Mouse (Mus musculus) MN1 (cell line): ENCODE data around the gene Olfr1368.

ENCODE experiments used
- DNase-seq: peaks from one replicate; pipeline ENCODE4 v3.0.0-alpha.2; 2016; ENCODE audit warnings: low spot score

The Olfr1368 gene

DNA sequence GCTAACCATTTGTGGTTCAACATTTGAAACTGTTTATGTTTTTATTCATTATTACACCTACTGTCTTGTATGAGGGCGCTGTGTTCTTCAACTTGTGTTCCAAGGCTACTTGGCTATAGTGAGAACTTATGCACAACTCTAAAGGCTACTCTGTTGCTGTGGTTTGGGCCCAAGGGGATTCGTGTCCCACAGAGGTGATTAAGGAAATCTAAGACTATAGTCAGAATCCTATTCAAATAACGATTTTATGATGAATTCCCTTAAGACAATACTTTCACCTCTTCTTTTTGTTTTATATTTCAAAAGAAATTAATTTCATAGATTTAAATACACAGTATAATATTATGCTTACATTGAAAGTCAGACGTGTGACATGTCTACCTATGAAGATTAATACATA is at the start of gene Olfr1368:
Olfr1368 (minus strand) TSS at position 101 of the 400 bp plus-strand sequence.
- DNase-seq: no peak

DNA sequence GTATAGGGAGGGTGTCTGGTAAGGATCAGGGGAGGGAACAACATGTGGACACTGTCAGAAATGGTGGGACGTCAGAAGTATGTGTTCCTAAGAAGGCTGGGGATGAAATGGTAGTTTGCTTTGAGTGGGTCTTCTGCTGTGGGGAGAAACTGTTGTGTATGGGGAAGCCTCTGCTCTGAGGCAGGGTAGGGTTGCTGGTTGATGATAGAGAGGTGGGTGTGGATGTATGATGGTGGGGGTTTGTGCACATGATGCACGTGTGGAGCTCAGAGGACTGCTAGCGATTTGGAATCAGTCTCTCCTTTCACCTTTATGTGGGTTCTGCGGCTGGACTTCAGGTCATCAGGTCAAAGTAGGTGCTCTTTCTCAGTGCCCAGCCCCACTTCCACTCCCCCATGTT is 39.9 kb upstream of the Olfr1368 start:
- no peak for DNase-seq

- no peak for DNase-seq
Measured at GRCm38 (mm10) chr13:21183661-21184060, 38.0 kb upstream of the Olfr1368 start.

DNA sequence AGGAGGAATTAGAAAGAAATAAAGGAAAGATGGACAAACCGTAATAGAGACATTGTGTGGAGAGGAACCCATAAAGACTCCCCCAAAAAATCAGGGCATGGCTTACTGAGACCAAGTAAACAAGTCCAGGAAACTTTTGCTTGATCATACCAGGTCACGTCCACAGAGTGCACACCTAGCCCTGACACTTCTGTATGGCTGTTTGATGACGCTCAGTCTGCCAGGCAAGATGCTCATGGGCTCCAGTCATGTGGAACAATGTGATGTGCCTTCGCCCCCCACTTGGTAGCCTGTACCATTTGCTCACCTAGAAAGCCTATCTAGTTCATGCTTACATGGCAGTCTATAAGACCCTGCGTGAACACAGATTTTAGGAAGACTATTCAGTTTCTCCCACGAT is 37.4 kb upstream of the Olfr1368 start:
- DNase-seq: no peak

- no peak for DNase-seq
Measured at GRCm38 (mm10) chr13:21181996-21182395, 36.3 kb upstream of the Olfr1368 start.

DNA sequence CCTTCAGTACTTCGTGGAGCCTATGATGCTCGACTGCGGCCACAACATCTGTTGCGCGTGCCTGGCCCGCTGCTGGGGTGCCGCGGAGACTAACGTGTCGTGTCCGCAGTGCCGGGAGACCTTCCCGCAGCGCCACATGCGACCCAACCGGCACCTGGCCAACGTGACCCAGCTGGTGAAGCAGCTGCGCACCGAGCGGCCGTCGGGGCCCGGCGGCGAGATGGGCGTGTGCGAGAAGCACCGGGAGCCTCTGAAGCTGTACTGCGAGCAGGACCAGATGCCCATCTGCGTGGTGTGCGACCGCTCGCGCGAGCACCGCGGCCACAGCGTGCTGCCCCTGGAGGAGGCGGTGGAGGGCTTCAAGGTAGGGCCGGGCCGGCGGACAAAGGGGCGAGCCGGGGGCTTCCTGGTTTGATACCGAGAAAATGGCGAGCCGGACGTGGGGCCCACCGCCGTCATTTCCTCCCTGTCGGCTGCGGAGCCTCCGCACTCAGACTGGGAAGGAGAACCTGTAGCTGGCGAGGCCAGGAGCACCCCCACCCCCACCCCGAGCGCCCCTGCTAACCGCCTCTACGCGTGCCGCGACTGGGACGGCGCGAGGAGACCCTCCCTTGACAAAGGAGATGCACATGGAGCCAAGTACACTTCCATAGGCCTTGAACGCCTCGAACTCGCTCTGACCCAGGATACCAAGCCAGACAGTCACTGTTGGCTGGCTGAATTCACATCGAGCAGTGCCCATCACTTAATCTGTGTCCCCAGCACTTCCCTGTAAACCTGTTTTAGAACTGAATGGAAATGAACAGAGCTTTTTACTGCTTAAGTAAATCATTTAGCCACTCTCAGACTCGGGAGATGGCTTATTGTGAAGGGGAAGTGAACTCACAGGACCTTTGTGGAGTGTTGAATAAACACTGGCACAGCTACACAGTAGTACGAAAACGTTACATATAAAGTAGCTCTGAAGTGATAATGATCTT is 35.2 kb upstream of the Olfr1368 start:
- peak; percentile 65 for DNase-seq

GRCm38 (mm10) chr13:21179724-21180550 is 34.3 kb upstream of the Olfr1368 start:
- DNase-seq: peak; percentile 80

GRCm38 (mm10) chr13:21179367-21179723 is 33.7 kb upstream of the Olfr1368 start, which contains the start of gene Trim27:
Gene Trim27, plus strand, starts transcription at chr13:21179445.
- DNase-seq: no peak

DNA sequence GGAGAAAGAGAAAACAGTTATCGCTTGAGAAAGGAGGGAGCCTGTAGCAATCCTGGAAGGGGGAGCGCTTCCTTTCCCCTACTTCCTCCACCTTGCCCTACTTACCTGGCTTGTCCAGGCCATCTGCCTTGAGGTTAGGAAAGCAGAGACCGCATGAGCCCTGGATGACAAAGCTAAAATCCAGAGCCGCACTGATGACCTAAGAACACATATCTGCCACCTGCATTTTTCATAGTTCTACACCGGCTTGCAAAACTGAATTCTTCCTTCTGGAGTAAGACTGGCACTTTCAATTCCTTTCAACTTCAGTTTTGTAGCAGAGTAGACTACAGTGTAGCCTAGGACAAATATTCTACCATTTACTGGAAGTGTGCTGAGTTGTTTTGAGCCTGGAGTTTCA is 32.7 kb upstream of the Olfr1368 start:
- DNase-seq: no peak

DNA sequence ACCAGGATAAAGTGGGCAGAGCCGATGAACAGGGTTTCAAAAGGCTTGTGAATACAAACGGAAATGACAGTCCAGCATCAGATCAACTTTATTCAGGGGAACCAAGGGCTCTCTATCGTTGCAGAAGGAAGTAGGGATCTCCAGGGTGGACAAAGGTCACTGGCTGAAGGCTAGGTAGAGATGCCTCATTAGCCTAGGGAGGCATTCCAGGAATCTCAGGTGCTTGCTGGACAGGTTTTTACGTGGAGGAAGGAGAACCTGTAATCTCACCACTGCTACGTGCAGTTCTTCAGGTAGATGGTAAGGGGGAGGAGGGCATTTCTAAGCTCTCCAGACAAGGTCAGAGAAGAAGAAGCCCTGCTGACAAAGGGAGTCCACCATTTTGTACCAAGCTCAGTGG is 32.0 kb upstream of the Olfr1368 start:
- no peak for DNase-seq

DNA sequence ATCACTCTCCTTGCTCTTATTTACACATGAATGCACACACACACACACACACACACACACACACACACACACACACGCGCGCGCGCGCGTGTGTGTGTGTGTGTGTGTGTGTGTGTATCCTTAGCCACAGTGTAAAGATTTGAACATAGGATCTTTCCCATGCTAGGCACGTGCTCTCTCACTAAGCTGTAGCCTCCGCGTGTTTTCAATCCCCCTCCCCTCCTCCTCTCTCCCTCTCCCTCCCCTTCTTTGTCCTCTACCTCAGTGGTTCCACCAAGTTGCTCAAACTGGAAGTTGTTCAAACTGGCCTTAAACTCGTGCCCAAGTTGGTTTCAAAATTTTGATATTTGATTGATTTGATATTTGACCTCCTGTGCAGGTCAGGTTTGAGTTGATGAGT is 31.1 kb upstream of the Olfr1368 start:
- no peak for DNase-seq

DNA sequence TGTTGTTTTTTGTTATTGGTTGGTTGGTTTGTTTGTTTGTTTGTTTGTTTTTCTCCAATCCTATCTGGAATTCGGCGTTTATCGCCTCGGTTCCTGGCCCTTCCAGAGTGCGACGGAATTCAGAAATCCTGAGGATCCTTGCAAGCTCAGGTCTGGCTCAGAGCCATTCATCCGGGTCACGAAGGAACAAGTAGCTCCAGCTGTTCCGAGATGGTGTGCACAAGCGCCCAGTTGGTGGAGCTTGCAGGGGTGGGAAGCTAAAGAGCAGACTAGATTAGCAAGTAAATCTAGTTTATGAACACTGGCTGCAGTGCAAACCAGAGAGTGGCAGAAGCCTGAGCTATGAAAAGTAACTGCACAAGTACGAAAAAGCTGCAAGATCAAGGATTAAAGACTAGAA is 27.4 kb upstream of the Olfr1368 start:
- DNase-seq: peak; percentile 90

DNA sequence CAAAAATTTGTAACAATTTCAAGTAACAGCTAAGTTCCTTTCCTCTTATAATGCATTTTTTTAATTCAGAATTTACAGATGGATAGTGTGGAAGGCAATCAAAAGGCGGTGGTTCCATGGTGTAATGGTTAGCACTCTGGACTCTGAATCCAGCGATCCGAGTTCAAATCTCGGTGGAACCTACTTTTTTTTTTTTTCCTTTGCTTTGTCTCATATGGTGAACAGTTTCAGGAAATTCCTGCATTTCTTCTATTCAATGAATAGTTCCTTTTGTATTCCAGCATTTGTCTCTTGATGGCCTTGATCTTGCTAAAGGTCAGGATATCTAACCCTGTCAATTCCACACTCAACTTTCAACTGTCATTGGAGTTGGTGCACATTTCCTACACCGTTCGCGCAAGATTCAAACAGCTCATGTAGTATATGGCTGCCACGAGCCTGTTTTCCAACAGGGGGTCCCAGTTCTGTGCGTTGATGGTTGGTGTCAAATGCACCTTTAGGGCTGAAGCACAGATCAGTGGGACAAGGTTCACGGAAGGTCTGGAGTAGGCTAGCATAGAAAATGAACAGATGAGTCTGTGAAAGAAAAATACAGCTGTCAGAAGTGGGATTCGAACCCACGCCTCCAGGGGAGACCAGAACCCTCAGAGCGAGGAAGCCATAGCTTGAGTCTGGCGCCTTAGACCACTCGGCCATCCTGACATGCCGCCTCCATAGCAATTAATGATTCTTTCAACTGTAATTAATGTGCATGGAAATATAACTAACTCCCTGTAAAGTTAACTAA is 26.8 kb upstream of the Olfr1368 start:
- peak; percentile 82 for DNase-seq

- DNase-seq: peak; percentile 68
Measured at GRCm38 (mm10) chr13:21171600-21172150, 26.0 kb upstream of the Olfr1368 start.

DNA sequence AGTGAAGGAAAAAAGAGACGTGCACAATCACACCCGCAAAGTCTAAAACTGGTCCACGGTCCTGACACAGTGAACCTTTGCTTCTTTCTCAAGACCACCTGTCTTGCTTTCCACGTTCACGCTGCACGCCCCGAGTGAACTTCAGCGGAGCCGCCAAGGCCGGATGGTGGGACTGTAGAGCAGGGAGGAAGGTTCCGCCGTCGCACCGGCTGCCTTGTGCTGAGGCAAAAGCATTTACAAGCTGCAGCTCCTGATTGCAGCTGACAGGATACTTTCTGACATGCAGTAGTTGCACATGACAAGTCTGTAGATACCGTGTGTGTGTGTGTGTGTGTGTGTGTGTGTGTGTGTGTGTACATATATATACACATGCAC is 25.5 kb upstream of the Olfr1368 start:
- DNase-seq: peak; percentile 50

DNA sequence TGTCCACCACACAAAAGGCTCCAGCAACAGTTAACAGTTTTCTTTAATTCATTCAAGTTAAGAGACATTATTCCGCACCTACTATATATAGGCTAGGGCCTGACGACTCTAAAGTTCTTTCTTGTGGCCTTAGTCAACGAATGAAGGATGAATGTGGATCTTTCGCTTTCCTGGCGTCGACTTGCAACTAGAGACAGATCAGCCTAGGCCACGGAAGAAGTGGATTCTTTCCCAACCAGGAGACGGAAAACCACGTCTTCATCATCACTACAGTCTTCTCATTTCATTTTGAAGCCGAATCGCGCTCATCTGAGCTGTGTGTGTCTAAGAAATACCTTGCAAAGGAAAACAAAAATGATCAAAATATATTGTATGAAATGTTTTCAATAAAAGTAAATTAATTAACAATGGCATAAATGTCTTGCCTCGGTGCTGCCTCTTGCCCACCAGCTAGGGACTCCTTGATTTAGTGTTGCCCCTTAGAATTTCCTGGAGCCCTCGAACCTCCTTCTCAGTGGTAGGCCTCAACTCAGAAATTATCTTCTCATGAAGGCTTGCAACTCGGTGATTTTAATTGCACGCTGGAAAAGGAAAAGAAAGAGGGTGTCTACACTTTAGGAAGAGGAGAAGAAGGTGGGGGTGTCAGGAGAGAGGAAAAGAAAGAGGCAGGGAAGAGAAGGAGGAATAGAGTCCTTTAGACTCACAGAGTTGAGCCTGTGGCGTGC is 24.9 kb upstream of the Olfr1368 start:
- DNase-seq: peak; percentile 44

DNA sequence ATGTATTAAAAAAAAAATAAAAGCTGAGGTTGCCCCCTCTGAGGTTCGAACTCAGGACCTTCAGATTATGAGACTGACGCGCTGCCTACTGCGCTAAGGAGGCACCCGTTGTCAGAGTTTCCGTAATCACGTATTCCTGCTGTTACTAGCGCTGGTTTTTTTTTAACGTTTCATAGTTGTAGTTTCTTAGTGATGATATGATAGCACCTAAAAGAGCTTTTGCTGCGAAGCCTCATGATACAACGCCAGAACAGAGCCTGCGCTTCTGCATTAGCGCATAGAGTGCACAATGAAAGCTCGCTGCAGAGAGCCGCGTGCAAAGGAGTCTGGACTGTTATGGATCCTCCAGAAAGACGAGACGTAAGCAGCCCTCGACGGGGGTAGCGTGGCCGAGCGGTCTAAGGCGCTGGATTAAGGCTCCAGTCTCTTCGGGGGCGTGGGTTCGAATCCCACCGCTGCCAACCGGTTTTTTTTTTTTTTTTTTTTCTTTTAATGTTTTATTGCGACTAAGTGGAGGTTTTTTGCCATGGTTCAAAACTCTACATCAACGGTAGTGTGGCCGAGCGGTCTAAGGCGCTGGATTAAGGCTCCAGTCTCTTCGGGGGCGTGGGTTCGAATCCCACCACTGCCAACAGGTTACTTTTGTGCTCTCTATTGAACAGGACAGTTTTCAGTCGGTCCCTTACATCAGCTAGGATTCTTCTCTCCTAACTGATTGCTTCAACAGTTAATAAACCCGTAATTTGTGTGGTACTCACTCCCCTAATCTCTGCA is 24.2 kb upstream of the Olfr1368 start:
- peak; percentile 86 for DNase-seq

GRCm38 (mm10) chr13:21169121-21169656 is 23.5 kb upstream of the Olfr1368 start:
- DNase-seq: no peak

DNA sequence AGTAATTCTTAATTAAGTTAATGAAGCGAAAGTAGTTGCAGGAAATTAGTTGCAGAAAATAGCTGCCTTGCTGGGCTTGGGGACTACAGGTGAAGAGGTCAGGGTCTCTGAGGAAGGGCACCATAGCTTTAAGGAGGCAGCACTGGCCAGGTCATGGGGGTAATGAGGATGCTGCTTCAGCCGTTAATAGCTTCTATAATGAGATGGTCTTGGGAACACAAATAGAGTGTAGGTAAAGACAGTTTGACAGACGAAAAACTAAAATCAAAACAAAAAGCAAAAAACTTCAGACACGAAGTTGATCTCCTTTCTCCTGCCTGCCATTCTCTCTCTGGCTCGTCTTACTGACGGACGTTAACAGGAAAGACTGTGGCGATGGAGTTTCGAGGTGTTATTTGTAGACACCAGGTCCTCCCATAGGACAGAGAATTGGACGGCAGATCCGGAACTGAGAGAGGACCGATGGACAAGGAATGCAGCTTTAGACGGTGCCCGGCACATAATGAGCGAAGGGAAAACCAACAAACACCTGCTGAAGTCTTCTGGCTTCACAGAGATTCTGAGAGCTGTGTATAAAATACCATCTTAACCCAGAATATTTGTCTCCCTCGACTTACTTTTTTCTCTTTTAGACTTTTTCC is 22.8 kb upstream of the Olfr1368 start:
- DNase-seq: peak; percentile 30

DNA sequence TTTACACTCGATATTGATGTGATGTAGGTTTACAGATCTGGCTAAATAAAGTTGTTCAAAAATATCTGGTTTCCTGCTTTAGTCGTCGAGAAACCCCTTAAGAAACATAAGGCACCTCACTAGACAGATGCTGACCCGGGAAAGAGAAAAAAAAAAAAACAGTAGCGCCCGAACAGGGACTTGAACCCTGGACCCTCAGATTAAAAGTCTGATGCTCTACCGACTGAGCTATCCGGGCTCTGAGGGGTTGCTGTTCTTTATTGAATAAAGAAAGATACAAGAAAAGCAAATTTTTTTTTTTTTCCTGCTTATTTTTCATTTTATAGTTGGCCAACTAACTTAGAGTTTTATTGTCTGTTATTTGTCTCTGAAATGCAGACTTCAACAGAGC is 22.2 kb upstream of the Olfr1368 start:
- DNase-seq: peak; percentile 67
